Mouse (Mus musculus) ES-Bruce4 (cell line): ENCODE data around the gene Mpped1. TPM values are rescaled to one million over a fixed set of nuclear protein-coding genes. Genes with fewer than 3 reads are reported as not detected.

Experiments used
- H3K27ac ChIP-seq: 2 replicates; pipeline ENCODE4 v1.5.1; 2012; ENCODE audit warnings: low read length, inconsistent platforms; ENCODE audit not compliant: insufficient read depth
- H3K27me3 ChIP-seq: 2 replicates; pipeline ENCODE4 v1.6.1; 2012; ENCODE audit warnings: mild to moderate bottlenecking, low read length, inconsistent platforms; ENCODE audit not compliant: control insufficient read depth, poor library complexity, insufficient read depth, severe bottlenecking
- H3K36me3 ChIP-seq: 2 replicates; pipeline ENCODE4 v1.6.1; 2012; ENCODE audit warnings: inconsistent platforms, mild to moderate bottlenecking, low read length, moderate library complexity; ENCODE audit not compliant: control insufficient read depth, poor library complexity, insufficient read depth, severe bottlenecking
- H3K4me1 ChIP-seq: one replicate; pipeline ENCODE4 v1.8.1; 2011; ENCODE audit warnings: low read length; ENCODE audit not compliant: control insufficient read depth, insufficient read depth
- H3K4me3 ChIP-seq: 2 replicates; pipeline ENCODE4 v1.5.1; 2011; ENCODE audit warnings: low read depth, mild to moderate bottlenecking, low read length
- H3K9ac ChIP-seq: 2 replicates; pipeline ENCODE4 v1.6.1; 2012; ENCODE audit warnings: low read depth, mild to moderate bottlenecking, inconsistent platforms; ENCODE audit not compliant: poor library complexity, severe bottlenecking
- H3K9me3 ChIP-seq: replicated peaks from 2 replicates; pipeline ENCODE4 v1.6.1; 2012; ENCODE audit warnings: mild to moderate bottlenecking, low read length, inconsistent platforms; ENCODE audit not compliant: control insufficient read depth, poor library complexity, insufficient read depth, severe bottlenecking
- CTCF ChIP-seq: IDR thresholded peaks from one replicate; pipeline ENCODE4 v1.8.1; 2011; ENCODE audit warnings: low read depth, low read length
- EP300 ChIP-seq: IDR thresholded peaks from 2 replicates; pipeline ENCODE4 v1.6.1; 2011; ENCODE audit warnings: low read depth, low read length; ENCODE audit not compliant: insufficient read depth
- POLR2A ChIP-seq: IDR thresholded peaks from one replicate; pipeline ENCODE4 v1.8.1; 2011; ENCODE audit warnings: low read length; ENCODE audit not compliant: insufficient read depth
- polyA plus RNA-seq: library from polyadenylated mRNA; stranded (reverse); fragments of >200 nt; gene quantifications from 2 replicates; pipeline ENCODE4 v1.2.4, GENCODE M21; 2011; ENCODE audit warnings: low read depth; ENCODE audit not compliant: missing spikeins, insufficient read depth, insufficient read length

Gene Mpped1
- polyA plus RNA-seq, 1 experiment: 0.75 TPM

DNA sequence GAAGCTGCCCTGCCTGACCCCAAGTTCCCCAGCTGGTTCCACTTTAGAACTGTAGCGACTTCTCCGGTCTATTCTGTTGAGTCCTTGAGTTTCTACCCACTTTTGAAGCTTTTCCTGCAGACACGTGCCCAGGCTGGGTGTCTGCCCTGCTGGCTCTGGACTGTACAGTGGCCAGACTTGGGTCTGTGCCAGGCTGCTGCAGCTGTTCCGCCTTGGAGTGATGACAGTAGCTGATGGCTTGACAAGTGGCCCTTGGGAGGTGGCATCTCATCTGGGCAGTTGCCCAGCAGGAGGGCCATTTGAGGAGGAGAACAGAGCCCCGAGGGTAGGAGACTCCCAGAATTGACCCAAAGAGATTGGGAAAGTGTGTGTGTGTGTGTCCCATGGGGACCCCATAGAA lies 6.8 kb upstream of the Mpped1 start:
- no peak overlapping the region for H3K4me3 ChIP-seq
- no peaks in the 10 kb centered on the region for H3K36me3 ChIP-seq
- H3K9ac ChIP-seq: no peak overlapping the region
- H3K27me3 ChIP-seq: no peaks in the 10 kb centered on the region
- H3K4me1 ChIP-seq: no peaks in the 10 kb centered on the region
- no peaks in the 10 kb centered on the region for H3K9me3 ChIP-seq
- H3K27ac ChIP-seq: no peak overlapping the region
- TF ChIP-seq POLR2A: no peak
- no peak for TF ChIP-seq EP300
- TF ChIP-seq CTCF: no peak

DNA sequence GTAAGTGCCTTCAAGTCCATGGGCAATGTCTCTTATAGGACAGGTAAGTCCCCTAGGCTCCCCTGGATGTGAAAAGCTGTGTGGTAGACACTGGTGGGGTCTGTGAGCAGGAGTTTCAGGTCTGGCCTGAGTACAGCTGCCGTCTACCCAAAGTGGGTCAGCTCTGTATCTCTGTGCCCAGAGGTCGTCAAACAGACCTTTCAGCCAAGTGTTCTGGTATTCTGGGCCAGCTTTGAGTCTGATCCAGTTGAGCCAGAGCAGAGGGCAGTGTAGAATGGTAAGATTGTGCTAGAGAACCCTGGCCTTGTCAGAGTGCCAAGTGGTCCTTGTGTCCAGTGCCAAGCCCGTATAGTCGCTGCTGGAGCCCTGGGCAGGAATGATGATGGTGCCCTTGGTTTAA lies 6.3 kb upstream of the Mpped1 start:
- no peaks in the 10 kb centered on the region for H3K27me3 ChIP-seq
- H3K4me1 ChIP-seq: no peaks in the 10 kb centered on the region

DNA sequence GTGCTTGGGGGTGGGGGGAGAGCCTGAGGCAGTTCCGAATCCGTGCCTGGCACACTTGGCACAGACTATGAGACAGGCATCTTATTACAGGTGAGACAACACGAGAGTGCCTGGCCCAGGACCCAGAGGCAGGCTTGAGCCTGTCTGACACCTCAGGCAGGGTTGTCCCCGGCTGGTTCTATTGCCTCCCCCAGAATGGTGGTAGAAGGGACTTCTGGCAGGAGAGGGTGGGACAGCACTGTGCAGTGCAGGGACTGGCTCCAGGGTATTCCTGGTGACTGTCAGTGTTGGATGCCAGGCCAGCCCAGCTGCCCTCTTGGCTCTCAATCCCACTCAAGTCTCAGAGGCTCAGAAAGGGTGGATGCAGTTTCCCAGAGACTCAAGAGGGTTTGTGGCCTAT lies 4.3 kb upstream of the Mpped1 start:
- peaks cover 5% of the 10 kb centered on the region for H3K27me3 ChIP-seq
- no peaks in the 10 kb centered on the region for H3K36me3 ChIP-seq
- no peak overlapping the region for H3K27ac ChIP-seq
- H3K9ac ChIP-seq: no peak overlapping the region
- no peak overlapping the region for H3K4me3 ChIP-seq
- no peaks in the 10 kb centered on the region for H3K4me1 ChIP-seq
- TF ChIP-seq CTCF: no peak
- TF ChIP-seq EP300: no peak
- no peak for TF ChIP-seq POLR2A
- H3K9me3 ChIP-seq: no peaks in the 10 kb centered on the region

More for the DNA sequence above, 6.3 kb upstream of the Mpped1 start:
- H3K9ac ChIP-seq: no peak overlapping the region
- no peak overlapping the region for H3K27ac ChIP-seq
- H3K4me3 ChIP-seq: no peak overlapping the region
- no peaks in the 10 kb centered on the region for H3K36me3 ChIP-seq
- TF ChIP-seq CTCF (no peak), POLR2A (no peak), EP300 (no peak)
- H3K9me3 ChIP-seq: no peaks in the 10 kb centered on the region

DNA sequence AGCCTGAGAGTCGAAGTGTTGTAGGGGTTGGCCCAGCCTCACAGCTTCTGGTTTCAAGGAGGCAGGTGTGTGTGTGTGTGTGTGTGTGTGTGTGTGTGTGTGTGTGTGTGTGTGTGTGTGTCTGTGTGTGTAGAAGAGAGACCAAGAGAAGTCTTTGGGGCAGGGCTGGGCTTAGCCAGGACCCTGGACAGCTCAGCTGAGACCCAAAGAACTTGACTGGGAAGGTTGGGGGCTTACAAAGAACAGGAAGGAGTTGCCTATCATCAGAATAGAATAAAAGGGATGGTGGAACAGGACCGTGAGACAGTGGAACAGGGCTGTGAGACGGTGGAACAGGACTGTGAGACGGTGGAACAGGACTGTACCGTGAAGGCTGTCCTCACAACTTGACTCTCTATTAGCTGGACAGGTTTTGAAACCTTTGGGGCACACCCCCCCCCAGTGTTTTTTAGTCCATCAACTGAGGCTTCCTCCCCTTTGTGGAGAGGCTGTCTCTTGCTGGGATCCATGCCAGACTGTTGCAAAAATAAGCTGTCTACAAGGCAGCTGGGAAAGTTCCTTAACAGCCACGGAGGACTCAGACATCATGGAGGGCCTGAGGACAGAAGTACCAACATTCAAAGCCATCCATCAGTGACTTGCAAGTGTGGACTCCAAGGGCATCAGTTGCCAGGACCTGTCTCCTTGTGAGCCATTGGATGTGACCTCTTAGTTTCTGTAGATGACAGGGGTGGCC lies 2.8 kb upstream of the Mpped1 start:
- peaks cover 9% of the 10 kb centered on the region for H3K27me3 ChIP-seq
- no peaks in the 10 kb centered on the region for H3K4me1 ChIP-seq

DNA sequence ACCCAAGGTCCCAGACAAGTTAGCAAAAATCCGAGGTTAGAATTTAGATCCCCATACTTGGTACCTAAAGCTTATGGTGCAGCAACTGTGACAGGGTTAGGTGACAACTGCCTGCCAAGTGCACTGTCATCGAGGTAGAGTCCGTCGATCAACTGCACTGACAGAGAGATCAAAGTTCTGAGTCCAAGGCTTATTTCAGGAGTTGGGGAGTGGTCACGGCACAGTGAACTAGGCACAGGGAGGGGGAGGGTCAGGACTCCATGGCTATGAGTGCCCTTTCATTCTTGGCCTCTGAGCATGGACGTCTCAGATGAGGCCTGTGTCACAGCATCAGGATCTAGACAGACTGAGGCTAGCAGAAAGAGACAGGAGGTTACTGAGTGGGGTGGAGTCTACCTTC lies 1.8 kb upstream of the Mpped1 start:
- TF ChIP-seq EP300 (no peak), POLR2A (no peak), CTCF (no peak)
- H3K36me3 ChIP-seq: no peaks in the 10 kb centered on the region
- H3K9ac ChIP-seq: no peak overlapping the region
- peaks cover 9% of the 10 kb centered on the region for H3K27me3 ChIP-seq
- no peak overlapping the region for H3K27ac ChIP-seq
- no peak overlapping the region for H3K4me3 ChIP-seq
- no peaks in the 10 kb centered on the region for H3K4me1 ChIP-seq
- no peaks in the 10 kb centered on the region for H3K9me3 ChIP-seq

More for the DNA sequence above, 2.8 kb upstream of the Mpped1 start:
- no peak overlapping the region for H3K9ac ChIP-seq
- H3K36me3 ChIP-seq: no peaks in the 10 kb centered on the region
- H3K27ac ChIP-seq: no peak overlapping the region
- TF ChIP-seq CTCF (no peak), EP300 (no peak), POLR2A (no peak)
- no peaks in the 10 kb centered on the region for H3K9me3 ChIP-seq
- no peak overlapping the region for H3K4me3 ChIP-seq
